Mouse (Mus musculus) CH12.LX (cell line): Measurements from ENCODE around the gene Tmem30b. TPM values are rescaled to one million over a fixed set of nuclear protein-coding genes. Genes with fewer than 3 reads are reported as not detected.

Experiments used
- DNase-seq: peaks from one replicate; pipeline ENCODE4 v3.0.0-alpha.2; 2013; ENCODE audit errors: extremely low read depth
- H3K27ac ChIP-seq: 2 replicates; pipeline ENCODE4 v1.5.1; 2012; ENCODE audit warnings: low read depth, mild to moderate bottlenecking, control low read depth, moderate library complexity; ENCODE audit not compliant: insufficient read depth
- H3K27me3 ChIP-seq: replicated peaks from 2 replicates; pipeline ENCODE3; 2012; ENCODE audit warnings: inconsistent platforms
- H3K36me3 ChIP-seq, 2 experiments: replicated peaks in 1 of 2; 2 replicates each; pipeline versions ENCODE3 to v1.6.1; 2012; ENCODE audit warnings: inconsistent platforms in 1 of 2, low read length in 1 of 2, mild to moderate bottlenecking in 1 of 2, mixed read lengths in 1 of 2, moderate library complexity in 1 of 2; ENCODE audit not compliant: control insufficient read depth in 1 of 2, insufficient read depth in 1 of 2
- H3K4me1 ChIP-seq, 2 experiments: 2 replicates each; pipeline ENCODE4 v1.6.1; 2012; ENCODE audit warnings: inconsistent platforms in 1 of 2, moderate library complexity in 1 of 2; ENCODE audit not compliant: insufficient read depth in 2 of 2, control insufficient read depth in 1 of 2
- H3K4me2 ChIP-seq: 2 replicates; pipeline ENCODE4 v1.6.1; 2012; ENCODE audit warnings: low read depth, mild to moderate bottlenecking, control low read depth; ENCODE audit not compliant: poor library complexity, insufficient read depth, severe bottlenecking
- H3K4me3 ChIP-seq, 3 experiments: fragments of 150-350 bp in 1 of 3; sonication (generic) in 1 of 3; replicated peaks in 1 of 3; 2 replicates each; pipeline versions ENCODE3 to v1.5.1; 2011 to 2012; ENCODE audit warnings: low read depth in 2 of 3, low read length in 2 of 3, mild to moderate bottlenecking in 2 of 3, moderate library complexity in 2 of 3, control low read depth in 1 of 3, improper control_type of control experiment in 1 of 3, inconsistent platforms in 1 of 3, mixed read lengths in 1 of 3; ENCODE audit not compliant: poor library complexity in 1 of 3
- H3K79me2 ChIP-seq: replicated peaks from 2 replicates; pipeline ENCODE4 v1.6.1; 2012; ENCODE audit warnings: mild to moderate bottlenecking, moderate library complexity; ENCODE audit not compliant: control insufficient read depth, poor library complexity, insufficient read depth, severe bottlenecking; ENCODE audit errors: extremely low read depth
- H3K9ac ChIP-seq: 2 replicates; pipeline ENCODE4 v1.6.1; 2012; ENCODE audit warnings: low read depth, mild to moderate bottlenecking, control low read depth, moderate library complexity; ENCODE audit not compliant: insufficient read depth
- H3K9me3 ChIP-seq: replicated peaks from 2 replicates; pipeline ENCODE3; 2012; ENCODE audit warnings: low read length, inconsistent platforms, mixed read lengths
- BHLHE40 ChIP-seq: IDR thresholded peaks from 2 replicates; pipeline ENCODE4 v1.6.1; 2011; ENCODE audit warnings: mild to moderate bottlenecking, low read depth, low read length, improper control_type of control experiment
- E2F4 ChIP-seq: IDR thresholded peaks from 2 replicates; pipeline ENCODE4 v1.6.1; 2011; ENCODE audit warnings: low read depth, low read length, improper control_type of control experiment; ENCODE audit not compliant: insufficient replicate concordance
- ELF1 ChIP-seq: IDR thresholded peaks from 2 replicates; pipeline ENCODE4 v1.6.1; 2014; ENCODE audit warnings: low read depth, mild to moderate bottlenecking, inconsistent platforms, low read length, improper control_type of control experiment
- GABPA ChIP-seq: IDR thresholded peaks from 2 replicates; pipeline ENCODE4 v1.6.1; 2012; ENCODE audit warnings: low read depth, low read length, improper control_type of control experiment, inconsistent platforms; ENCODE audit not compliant: insufficient replicate concordance
- IRF4 ChIP-seq: IDR thresholded peaks from 2 replicates; pipeline ENCODE4 v1.6.1; 2014; ENCODE audit warnings: low read depth, mild to moderate bottlenecking, inconsistent platforms, low read length, improper control_type of control experiment
- JUN ChIP-seq: IDR thresholded peaks from 2 replicates; pipeline ENCODE4 v1.6.1; 2011; ENCODE audit warnings: low read depth, mild to moderate bottlenecking, low read length, improper control_type of control experiment, moderate library complexity; ENCODE audit not compliant: insufficient read depth
- JUND ChIP-seq: conservative IDR thresholded peaks from 2 replicates; pipeline ENCODE4 v1.6.1; 2011; ENCODE audit warnings: low read depth, low read length, improper control_type of control experiment
- KAT2A ChIP-seq: IDR thresholded peaks from 2 replicates; pipeline ENCODE4 v1.6.1; 2012; ENCODE audit warnings: low read length, improper control_type of control experiment, inconsistent platforms; ENCODE audit not compliant: insufficient replicate concordance
- MAFK ChIP-seq: IDR thresholded peaks from 2 replicates; pipeline ENCODE4 v1.6.1; 2011; ENCODE audit warnings: low read length, improper control_type of control experiment; ENCODE audit not compliant: insufficient replicate concordance
- MAX ChIP-seq: IDR thresholded peaks from 2 replicates; pipeline ENCODE4 v1.6.1; 2011; ENCODE audit warnings: low read length, improper control_type of control experiment
- MEF2A ChIP-seq: IDR thresholded peaks from 2 replicates; pipeline ENCODE4 v1.6.1; 2014; ENCODE audit warnings: low read depth, mild to moderate bottlenecking, inconsistent platforms, low read length, improper control_type of control experiment, borderline replicate concordance
- MYC ChIP-seq: IDR thresholded peaks from 2 replicates; pipeline ENCODE4 v1.6.1; 2011; ENCODE audit warnings: low read depth, mild to moderate bottlenecking, improper control_type of control experiment, low read length
- NELFE ChIP-seq: IDR thresholded peaks from 2 replicates; pipeline ENCODE4 v1.6.1; 2011; ENCODE audit warnings: low read depth, low read length, improper control_type of control experiment
- NRF1 ChIP-seq: IDR thresholded peaks from 2 replicates; pipeline ENCODE4 v1.6.1; 2014; ENCODE audit warnings: low read depth, mild to moderate bottlenecking, inconsistent platforms, low read length, improper control_type of control experiment, moderate library complexity
- PAX5 ChIP-seq: IDR thresholded peaks from 2 replicates; pipeline ENCODE4 v1.6.1; 2012; ENCODE audit warnings: low read length, inconsistent platforms, mixed read lengths
- RAD21 ChIP-seq: IDR thresholded peaks from 2 replicates; pipeline ENCODE4 v1.6.1; 2011; ENCODE audit warnings: low read depth, mild to moderate bottlenecking, low read length, improper control_type of control experiment, moderate library complexity
- SMC3 ChIP-seq: IDR thresholded peaks from 2 replicates; pipeline ENCODE4 v1.6.1; 2011; ENCODE audit warnings: low read depth, low read length, improper control_type of control experiment
- TBP ChIP-seq: conservative IDR thresholded peaks from 2 replicates; pipeline ENCODE4 v1.6.1; 2011; ENCODE audit warnings: low read depth, low read length, improper control_type of control experiment
- UBTF ChIP-seq: IDR thresholded peaks from 2 replicates; pipeline ENCODE4 v1.6.1; 2012; ENCODE audit warnings: low read depth, mild to moderate bottlenecking, inconsistent platforms, low read length, improper control_type of control experiment, moderate library complexity
- USF1 ChIP-seq: IDR thresholded peaks from 2 replicates; pipeline ENCODE4 v1.6.1; 2014; ENCODE audit warnings: low read depth, mild to moderate bottlenecking, inconsistent platforms, low read length, improper control_type of control experiment
- ZC3H11A ChIP-seq: IDR thresholded peaks from 2 replicates; pipeline ENCODE4 v1.6.1; 2012; ENCODE audit warnings: low read depth, mild to moderate bottlenecking, inconsistent platforms, low read length, improper control_type of control experiment
- dilution Hi-C: fragments of 300-500 bp; cut with MboI; formaldehyde crosslinking; loops from 2 replicates; pipeline ENCODE4 v1.14.3; 2020; ENCODE audit warnings: low sequenced_read_pairs; ENCODE audit not compliant: extremely low pct_unique_long_range_greater_than_20kb, extremely low pct_ligation_motif_present
- in situ Hi-C: fragments of 300-500 bp; cut with MboI; formaldehyde crosslinking; loops from 3 replicates; pipeline ENCODE4 v1.14.3; 2019; ENCODE audit warnings: low sequenced_read_pairs, low pct_ligation_motif_present, low pct_unique_long_range_greater_than_20kb, mixed read lengths
- polyA plus RNA-seq: library from polyadenylated mRNA; unstranded; fragments of >175 nt; gene quantifications from 2 replicates; pipeline ENCODE4 v1.2.1, GENCODE M21; 2012; ENCODE audit warnings: low read depth; ENCODE audit not compliant: insufficient read length
- total RNA-seq, 2 experiments: library from RNA; depleted of rRNA; stranded (reverse); fragments of 300-350 nt in 1 of 2; fragments of >200 nt in 1 of 2; gene quantifications; 2 replicates each; pipeline ENCODE4 v1.2.3; 2012 to 2014

Tmem30b gene
- total and polyA plus RNA-seq, 3 experiments, result not detected

GRCm38 (mm10) chr12:73584610-73585240, 38.5 kb upstream of the Tmem30b start, which contains the start of gene Prkch (continued):
- TF ChIP-seq IRF4, result peak; percentile 10; the same call in 1 of the 2 replicates
- no peak for TF ChIP-seq NRF1
- TF ChIP-seq MYC, result no peak
- TF ChIP-seq JUN, result no peak
- no peak for TF ChIP-seq MAX
- TF ChIP-seq BHLHE40, result no peak; the same call in 1 of the 2 replicates
- no peak for TF ChIP-seq MAFK

GRCm38 (mm10) chr12:73583813-73584609, 37.8 kb upstream of the Tmem30b start:
- dilution Hi-C loops (no loop called here), in situ Hi-C loops (no loop called here)
- TF ChIP-seq SMC3 (no peak), BHLHE40 (no peak), ELF1 (no peak), USF1 (no peak), MEF2A (no peak), JUN (no peak), TBP (no peak), RAD21 (no peak), KAT2A (no peak), JUND (no peak), NRF1 (no peak), MAX (no peak)
- H3K9ac ChIP-seq, result no peak overlapping the region; the same call in 1 of the 2 replicates
- no peaks in the 10 kb centered on the region for H3K36me3 ChIP-seq
- peak overlapping the region in 2 of 3 experiments; percentile 54 to 65 for H3K4me3 ChIP-seq
- H3K9me3 ChIP-seq, result no peaks in the 10 kb centered on the region
- H3K4me2 ChIP-seq, result peak overlapping the region; percentile 46
- H3K27me3 ChIP-seq, result peaks cover 23% of the 10 kb centered on the region
- H3K79me2 ChIP-seq, result no peaks in the 10 kb centered on the region
- peaks cover 7 to 18% of the 10 kb centered on the region in 2 experiments for H3K4me1 ChIP-seq
- H3K27ac ChIP-seq, result no peak overlapping the region
- DNase-seq, result no peak

GRCm38 (mm10) chr12:73583318-73583717, 37.1 kb upstream of the Tmem30b start:
- H3K4me2 ChIP-seq, result no peak overlapping the region
- H3K4me1 ChIP-seq, result peaks cover 7 to 18% of the 10 kb centered on the region in 2 experiments
- H3K79me2 ChIP-seq, result no peaks in the 10 kb centered on the region
- H3K4me3 ChIP-seq, result no peak overlapping the region
- H3K27ac ChIP-seq, result no peak overlapping the region
- in situ Hi-C loops, result no loop called here
- DNase-seq, result no peak
- no peaks in the 10 kb centered on the region for H3K36me3 ChIP-seq
- H3K9me3 ChIP-seq, result no peaks in the 10 kb centered on the region
- no peak overlapping the region for H3K9ac ChIP-seq
- dilution Hi-C loops, result no loop called here
- H3K27me3 ChIP-seq, result peaks cover 23% of the 10 kb centered on the region
- TF ChIP-seq ZC3H11A, result no peak
- TF ChIP-seq RAD21, result no peak
- TF ChIP-seq UBTF, result no peak
- no peak for TF ChIP-seq MYC
- TF ChIP-seq GABPA, result no peak
- no peak for TF ChIP-seq PAX5
- no peak for TF ChIP-seq NELFE
- TF ChIP-seq MEF2A, result no peak
- TF ChIP-seq E2F4, result no peak
